In the genomic region with DNA sequence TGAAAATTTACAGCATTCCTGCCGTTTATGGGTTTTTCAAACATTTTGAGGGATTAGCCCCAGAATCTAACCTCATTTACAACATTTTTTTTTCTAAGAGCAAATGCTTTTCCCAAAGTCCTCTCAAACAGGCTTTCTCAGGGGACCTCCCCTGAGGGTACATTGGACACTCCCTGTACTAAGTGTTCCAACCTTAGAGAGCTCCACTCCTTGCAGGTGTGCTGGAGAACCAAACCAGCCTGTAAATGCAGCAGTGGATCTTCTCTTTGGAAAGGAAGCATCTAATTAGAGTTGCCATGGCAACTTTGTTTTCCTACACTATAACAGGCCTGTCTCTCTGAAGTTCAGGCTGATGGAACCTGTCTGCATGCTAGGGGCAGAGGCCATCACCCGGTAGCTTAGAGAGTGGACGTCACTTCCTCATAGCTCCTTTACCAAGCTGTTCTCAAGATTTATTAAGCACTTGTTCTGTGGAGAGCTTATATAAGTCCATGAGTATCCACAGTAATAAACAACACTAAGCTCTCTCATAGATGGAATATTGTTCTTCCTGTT, we compare ENCODE assay signal across 22 mouse cellular contexts.
DNase-seq lines count a peak whose midpoint lies in the region; ATAC-seq and TF ChIP-seq lines count a peak whose summit lies in the region.
"Had no signal": no experiment of that assay in that cellular context is flagged by ENCODE, and none has a peak within 500 bp of the region (broad histone marks: within the 10 kb centered on the region; RNA-seq: fewer than 3 reads in every experiment).

No protein-coding gene starts in this region.

- 0 out of 2 replicates have a peak, but pooled peaks cover 3% of the 10 kb centered on the region for H3K4me1 ChIP-seq in kidney, embryonic 14.5 days (ENCODE audit: control insufficient read depth, insufficient read depth, low read length)
- H3K4me1 ChIP-seq in midbrain, postnatal 0 days (ENCODE audit: insufficient read depth, low read length) = no peaks in the 10 kb centered on the region
- no peaks in the 10 kb centered on the region for H3K4me1 ChIP-seq in midbrain, embryonic 10.5 days
- H3K4me1 ChIP-seq: heart, embryonic 13.5 days; midbrain, embryonic 12.5 days had no signal

- no peak overlapping the region for H3K9ac ChIP-seq in kidney, embryonic 14.5 days (ENCODE audit: low read depth, low read length)
- H3K9ac ChIP-seq in midbrain, postnatal 0 days (replicated peaks; ENCODE audit: low read length, poor library complexity, severe bottlenecking) = no peak overlapping the region
- H3K9ac ChIP-seq: heart, embryonic 13.5 days; liver, postnatal 0 days; midbrain, embryonic 12.5 days had no signal

- ATAC-seq in kidney, embryonic 14.5 days (ENCODE audit: low FRiP score, low TSS enrichment) = 0 out of 2 replicates have a peak, but pooled peaks have one; percentile 24
- no peak for ATAC-seq in midbrain, postnatal 0 days (ENCODE audit: low FRiP score)
- ATAC-seq: inflammation-experienced regulatory T-cells, adult 6 months; liver, postnatal 0 days had no signal

- no peaks in the 10 kb centered on the region for H3K36me3 ChIP-seq in kidney, embryonic 14.5 days (ENCODE audit: control insufficient read depth, insufficient read depth, low read length)
- no peaks in the 10 kb centered on the region for H3K36me3 ChIP-seq in midbrain, postnatal 0 days (ENCODE audit: insufficient read depth, low read length)
- no peaks in the 10 kb centered on the region for H3K36me3 ChIP-seq in midbrain, embryonic 10.5 days
- H3K36me3 ChIP-seq: heart, embryonic 13.5 days; midbrain, embryonic 12.5 days had no signal

- no peak for TF ChIP-seq CTCF in midbrain, postnatal 0 days (IDR thresholded peaks at IDR 0.05)

- 25% methylated on average over 3 of the region's 3 CpGs for WGBS in kidney, embryonic 14.5 days
- WGBS in midbrain, postnatal 0 days = 69% methylated on average over 3 of the region's 3 CpGs
- 68% methylated on average over 3 of the region's 3 CpGs for WGBS in midbrain, embryonic 10.5 days

- H3K27ac ChIP-seq in kidney, embryonic 14.5 days (ENCODE audit: low read depth, low read length) = no peak overlapping the region
- no peak overlapping the region for H3K27ac ChIP-seq in midbrain, postnatal 0 days (ENCODE audit: low read depth, low read length)
- no peak overlapping the region for H3K27ac ChIP-seq in midbrain, embryonic 10.5 days (replicated peaks)
- H3K27ac ChIP-seq: heart, embryonic 13.5 days; midbrain, embryonic 12.5 days had no signal

- H3K9me3 ChIP-seq in kidney, embryonic 14.5 days (ENCODE audit: control insufficient read depth, low read length) = no peaks in the 10 kb centered on the region
- H3K9me3 ChIP-seq in midbrain, postnatal 0 days (ENCODE audit: low read length) = no peaks in the 10 kb centered on the region
- H3K9me3 ChIP-seq in midbrain, embryonic 10.5 days (replicated peaks) = no peaks in the 10 kb centered on the region
- H3K9me3 ChIP-seq: heart, embryonic 13.5 days; midbrain, embryonic 12.5 days had no signal

- H3K27me3 ChIP-seq in kidney, embryonic 14.5 days (ENCODE audit: control insufficient read depth, insufficient read depth, low read length) = no peaks in the 10 kb centered on the region
- H3K27me3 ChIP-seq in midbrain, postnatal 0 days (ENCODE audit: insufficient read depth, low read length) = no peaks in the 10 kb centered on the region
- no peaks in the 10 kb centered on the region for H3K27me3 ChIP-seq in midbrain, embryonic 10.5 days (ENCODE audit: low read depth, poor library complexity, severe bottlenecking)
- H3K27me3 ChIP-seq: heart, embryonic 13.5 days; midbrain, embryonic 12.5 days had no signal

- H3K4me2 ChIP-seq in kidney, embryonic 14.5 days (replicated peaks; ENCODE audit: low read depth, low read length) = no peak overlapping the region
- no peak overlapping the region for H3K4me2 ChIP-seq in midbrain, postnatal 0 days (ENCODE audit: low read depth, low read length, poor library complexity, severe bottlenecking)
- H3K4me2 ChIP-seq: heart, embryonic 13.5 days; midbrain, embryonic 12.5 days had no signal

- H3K4me3 ChIP-seq in kidney, embryonic 14.5 days (ENCODE audit: low read length) = no peak overlapping the region
- no peak overlapping the region for H3K4me3 ChIP-seq in midbrain, postnatal 0 days (ENCODE audit: low read depth, low read length)
- no peak overlapping the region for H3K4me3 ChIP-seq in midbrain, embryonic 10.5 days
- H3K4me3 ChIP-seq: erythroblast, embryonic 14.5 days; heart, embryonic 13.5 days; midbrain, embryonic 12.5 days had no signal

- peak; percentile 46 for DNase-seq in embryo, embryonic 10 days (ENCODE audit: low spot score)
- DNase-seq in embryo, embryonic 9.5 days (ENCODE audit: extremely low spot score) = no peak
- no peak for DNase-seq in kidney, postnatal 25 days
- DNase-seq in midbrain, postnatal 0 days (ENCODE audit: low spot score) = peak; percentile 55
- DNase-seq in midbrain, embryonic 10.5 days (ENCODE audit: low spot score) = no peak
- peak; percentile 30 for DNase-seq in mesoderm, embryonic 11.5 days (ENCODE audit: low read depth, low spot score)
- no peak for DNase-seq in frontal cortex, postnatal 36 days (ENCODE audit: low spot score in 2 of 2)
- DNase-seq: adrenal gland, adult 8-10 months; cerebellum, adult 2 months; gastrocnemius, postnatal 36 days; heart, postnatal 36 days; kidney, postnatal 10 days; liver; liver, postnatal 0 days; lung, postnatal 36 days; spleen, adult 18-20 months; thymus, adult 2 months had no signal

Comparison
In these comparisons a context has a peak if more than half of its experiments do, and no peak if none do; other contexts are left out.
1. DNase-seq: peak in embryo, embryonic 10 days (single experiment), midbrain, postnatal 0 days (single experiment) and mesoderm, embryonic 11.5 days (single experiment); none in embryo, embryonic 9.5 days (single experiment), kidney, postnatal 25 days (0 of 2), midbrain, embryonic 10.5 days (single experiment) and frontal cortex, postnatal 36 days (0 of 2).